Mouse (Mus musculus) G1E (cell line): ENCODE measurements around the gene Adgre5.

Experiments
- CTCF ChIP-seq: IDR thresholded peaks from 2 replicates; pipeline ENCODE4 v1.5.1; 2012; ENCODE audit warnings: low read depth, low read length, inconsistent platforms, mixed read lengths
- POLR2AphosphoS5 ChIP-seq: IDR thresholded peaks from 2 replicates; pipeline ENCODE4 v1.6.1; 2012; ENCODE audit warnings: low read depth, low read length, inconsistent platforms; ENCODE audit not compliant: insufficient replicate concordance
- TAL1 ChIP-seq: conservative IDR thresholded peaks from 2 replicates; pipeline ENCODE4 v1.6.1; 2012; ENCODE audit warnings: low read depth, low read length, inconsistent platforms, mixed read lengths

DNA sequence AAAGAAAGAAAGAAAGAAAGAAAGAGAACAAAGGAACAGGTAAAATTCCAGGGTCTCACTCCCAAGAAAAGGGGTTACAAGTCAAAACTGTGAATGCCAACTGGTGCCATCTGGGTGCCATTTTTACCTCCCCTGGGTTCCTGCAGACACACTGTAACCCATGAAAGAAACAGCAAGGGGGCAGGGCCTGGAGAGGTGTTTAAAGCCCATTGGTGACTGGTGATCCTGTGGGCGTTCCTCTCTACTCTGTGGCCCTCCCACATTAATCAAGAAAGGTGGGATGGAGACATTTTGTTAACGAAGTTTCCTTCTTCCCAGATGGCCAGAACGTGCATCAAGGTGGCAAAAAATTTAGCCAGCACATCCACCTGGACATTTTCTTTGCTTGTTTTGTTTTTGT lies 36.9 kb upstream of the Adgre5 start:
- TF ChIP-seq CTCF: no peak
- no peak for TF ChIP-seq POLR2AphosphoS5
- no peak for TF ChIP-seq TAL1
